Mouse (Mus musculus): ENCODE measurements at regions not wholly inside any gene's neighbourhood (a gene's known extent, or its start where the extent isn't known, plus 50 kb on each side); places are given as distances from the start of the nearest gene placed in this dataset.

GRCm38 (mm10) chr1:13789318-13790085, 2303.6 kb downstream of the 4930444P10Rik start:
- Histone ChIP-seq H3K27me3 (ENCODE audit: low read depth, poor library complexity, severe bottlenecking) (0 out of 2 replicates have a peak, but pooled peaks cover 9% of the 10 kb centered on the region), H3K27ac (replicated peaks) (no peak overlapping the region), H3K36me3 (no peaks in the 10 kb centered on the region), H3K9me3 (replicated peaks) (peaks cover 15% of the 10 kb centered on the region; the same call in 1 of the 2 replicates), H3K4me3 (no peak overlapping the region), H3K4me1 (no peaks in the 10 kb centered on the region)
- DNase-seq (ENCODE audit: low spot score) = peak; percentile 80
- 42% methylated on average over 13 of the region's 13 CpGs for WGBS

- H3K27me3 ChIP-seq (ENCODE audit: low read depth, poor library complexity, severe bottlenecking) = 0 out of 2 replicates have a peak, but pooled peaks cover 9% of the 10 kb centered on the region
- no peaks in the 10 kb centered on the region for H3K4me1 ChIP-seq
- H3K9me3 ChIP-seq (replicated peaks) = peaks cover 11% of the 10 kb centered on the region; the same call in 1 of the 2 replicates
- no peak for DNase-seq (ENCODE audit: low spot score)
- H3K27ac ChIP-seq (replicated peaks) = no peak overlapping the region
- 50% methylated on average over 2 of the region's 2 CpGs for WGBS
- no peaks in the 10 kb centered on the region for H3K36me3 ChIP-seq
- H3K4me3 ChIP-seq = no peak overlapping the region
Measured at GRCm38 (mm10) chr1:13787016-13787415, 2306.1 kb downstream of the 4930444P10Rik start.

DNA sequence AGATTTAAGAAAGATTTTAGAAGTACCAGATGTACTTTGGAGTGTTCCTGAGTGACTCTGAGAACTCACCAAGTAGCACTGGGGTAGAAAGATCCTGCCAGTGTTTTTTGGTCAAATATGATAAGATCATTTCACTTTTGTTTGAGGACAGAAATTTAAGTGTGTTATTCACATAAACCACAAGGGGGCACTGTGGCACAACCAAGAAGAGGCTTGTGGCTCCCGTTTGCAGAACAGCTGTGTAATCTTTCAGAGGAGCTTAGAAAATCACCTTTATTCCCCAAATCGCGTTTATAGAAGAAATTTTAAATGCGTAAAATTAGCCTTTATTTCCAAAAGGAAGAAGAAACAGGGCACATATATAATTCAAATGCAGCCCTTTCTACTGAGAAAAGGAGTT, 2308.7 kb downstream of the 4930444P10Rik start:
- peak; percentile 36 for DNase-seq (ENCODE audit: low spot score)
- Histone ChIP-seq H3K27ac (replicated peaks) (no peak overlapping the region), H3K36me3 (no peaks in the 10 kb centered on the region), H3K27me3 (ENCODE audit: low read depth, poor library complexity, severe bottlenecking) (0 out of 2 replicates have a peak, but pooled peaks cover 9% of the 10 kb centered on the region), H3K4me3 (no peak overlapping the region), H3K9me3 (replicated peaks) (no peaks in the 10 kb centered on the region), H3K4me1 (no peaks in the 10 kb centered on the region)
- 13% methylated on average over 4 of the region's 4 CpGs for WGBS

DNA sequence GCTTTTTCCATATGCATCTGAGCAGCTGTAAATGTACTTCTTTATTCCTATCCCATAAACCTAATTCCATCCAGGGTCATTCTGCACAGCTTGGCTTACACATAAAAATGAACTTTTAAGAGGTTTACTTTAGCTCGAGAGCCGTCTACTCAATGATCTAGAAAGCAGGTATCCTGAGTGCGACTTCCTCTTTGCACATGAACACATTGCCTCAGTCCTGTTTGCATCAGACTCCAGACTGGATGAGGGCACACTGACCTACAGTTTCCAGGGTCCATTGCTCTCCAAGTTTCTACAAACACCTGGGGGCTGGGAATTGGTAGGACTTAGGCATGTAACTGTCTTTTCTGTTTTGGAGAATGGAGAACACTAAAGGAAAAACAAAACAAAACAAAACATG, 2310.5 kb downstream of the 4930444P10Rik start:
- H3K4me3 ChIP-seq = no peak overlapping the region
- H3K36me3 ChIP-seq = no peaks in the 10 kb centered on the region
- H3K27me3 ChIP-seq (ENCODE audit: low read depth, poor library complexity, severe bottlenecking) = 0 out of 2 replicates have a peak, but pooled peaks cover under 1% of the 10 kb centered on the region
- H3K9me3 ChIP-seq (replicated peaks) = no peaks in the 10 kb centered on the region
- no peaks in the 10 kb centered on the region for H3K4me1 ChIP-seq
- no peak for DNase-seq (ENCODE audit: low spot score)
- 87% methylated on average over 3 of the region's 3 CpGs for WGBS
- no peak overlapping the region for H3K27ac ChIP-seq (replicated peaks)

- Histone ChIP-seq H3K27ac (replicated peaks) (0 out of 2 replicates have a peak overlapping the region, but pooled peaks have one; percentile 17), H3K4me1 (peaks cover 15% of the 10 kb centered on the region), H3K9me3 (replicated peaks) (0 out of 2 replicates have a peak, but pooled peaks cover 3% of the 10 kb centered on the region), H3K36me3 (no peaks in the 10 kb centered on the region), H3K4me3 (no peak overlapping the region), H3K27me3 (ENCODE audit: low read depth, poor library complexity, severe bottlenecking) (no peaks in the 10 kb centered on the region)
- WGBS = 30% methylated on average over 2 of the region's 2 CpGs
- no peak for DNase-seq (ENCODE audit: low spot score)
Measured at GRCm38 (mm10) chr1:13772106-13772505, 2321.0 kb downstream of the 4930444P10Rik start.

DNA sequence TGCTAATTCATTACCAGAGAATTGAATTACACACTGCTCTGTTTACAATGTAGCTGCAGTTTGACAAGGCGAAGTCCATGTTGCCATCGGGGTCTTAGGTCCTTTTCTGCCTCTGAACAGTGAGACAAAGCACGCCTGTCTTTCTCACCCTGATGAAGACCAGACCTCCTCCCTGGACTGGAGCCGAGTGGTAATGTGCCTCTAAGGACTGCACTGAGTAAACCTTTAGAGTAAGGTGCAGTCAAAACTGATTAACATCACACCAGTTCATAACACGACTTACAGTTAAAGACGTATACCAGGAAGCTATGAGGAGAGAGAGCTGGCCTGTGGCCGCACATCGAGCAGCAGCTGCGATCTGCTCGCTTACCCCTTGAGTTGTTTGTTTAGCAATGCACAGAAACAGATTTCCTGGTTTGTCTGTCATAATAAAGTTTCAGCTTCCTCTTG, 2322.1 kb downstream of the 4930444P10Rik start:
- 0 out of 2 replicates have a peak, but pooled peaks cover 3% of the 10 kb centered on the region for H3K9me3 ChIP-seq (replicated peaks)
- H3K4me1 ChIP-seq = peaks cover 15% of the 10 kb centered on the region
- 67% methylated on average over 10 of the region's 10 CpGs for WGBS
- no peak overlapping the region for H3K27ac ChIP-seq (replicated peaks)
- no peaks in the 10 kb centered on the region for H3K27me3 ChIP-seq (ENCODE audit: low read depth, poor library complexity, severe bottlenecking)
- no peaks in the 10 kb centered on the region for H3K36me3 ChIP-seq
- H3K4me3 ChIP-seq = no peak overlapping the region
- no peak for DNase-seq (ENCODE audit: low spot score)

- WGBS = 82% methylated on average over 1 of the region's 1 CpGs
- no peak for DNase-seq (ENCODE audit: low spot score)
- no peak overlapping the region for H3K27ac ChIP-seq (replicated peaks)
- no peaks in the 10 kb centered on the region for H3K4me1 ChIP-seq
- H3K36me3 ChIP-seq = no peaks in the 10 kb centered on the region
- no peaks in the 10 kb centered on the region for H3K27me3 ChIP-seq (ENCODE audit: low read depth, poor library complexity, severe bottlenecking)
- no peaks in the 10 kb centered on the region for H3K9me3 ChIP-seq (replicated peaks)
- H3K4me3 ChIP-seq = no peak overlapping the region
Measured at GRCm38 (mm10) chr1:13752479-13752878, 2338.6 kb downstream of the A830018L16Rik start.

GRCm38 (mm10) chr1:13751381-13751780, 2337.5 kb downstream of the A830018L16Rik start:
- Histone ChIP-seq H3K4me1 (no peaks in the 10 kb centered on the region), H3K4me3 (no peak overlapping the region), H3K27me3 (ENCODE audit: low read depth, poor library complexity, severe bottlenecking) (no peaks in the 10 kb centered on the region), H3K36me3 (no peaks in the 10 kb centered on the region), H3K9me3 (replicated peaks) (no peaks in the 10 kb centered on the region), H3K27ac (replicated peaks) (no peak overlapping the region)
- DNase-seq (ENCODE audit: low spot score) = no peak
- 91% methylated on average over 1 of the region's 1 CpGs for WGBS

Measured in midbrain, embryonic 10.5 days (tissue).